Mouse (Mus musculus): ENCODE measurements at regions not wholly inside any gene's neighbourhood (a gene's known extent, or its start where the extent isn't known, plus 50 kb on each side); places are given as distances from the start of the nearest gene placed in this dataset.

DNA sequence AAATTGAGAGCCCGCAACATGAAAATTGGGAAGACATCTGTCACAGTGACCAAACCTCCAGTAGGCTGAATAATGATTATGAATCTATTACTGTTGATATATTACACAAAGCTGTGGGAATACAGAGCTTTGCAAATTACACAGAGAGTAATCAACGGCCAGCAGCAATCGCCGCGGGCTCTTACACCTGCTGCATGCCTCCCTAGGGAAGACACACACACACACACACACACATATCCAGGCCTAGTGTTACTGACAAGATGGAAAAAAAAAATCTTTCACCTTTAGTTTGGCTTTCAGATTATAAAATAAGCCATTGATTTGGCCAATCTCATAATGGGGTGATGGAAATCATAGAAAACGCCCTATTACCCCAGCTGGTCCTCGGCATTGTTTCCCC lies 327.4 kb downstream of the Btg1 start:
- Histone ChIP-seq H3K36me3 (ENCODE audit: control insufficient read depth, insufficient read depth) (no peaks in the 10 kb centered on the region), H3K27ac (ENCODE audit: low read length) (no peak overlapping the region), H3K4me3 (replicated peaks; ENCODE audit: low read length) (no peak overlapping the region), H3K4me1 (replicated peaks; ENCODE audit: control insufficient read depth, insufficient read depth, low read length) (no peaks in the 10 kb centered on the region), H3K4me2 (ENCODE audit: low read length) (no peak overlapping the region), H3K9me3 (ENCODE audit: control insufficient read depth, low read length) (no peaks in the 10 kb centered on the region), H3K27me3 (replicated peaks; ENCODE audit: control insufficient read depth, insufficient read depth, low read length) (no peaks in the 10 kb centered on the region), H3K9ac (replicated peaks; ENCODE audit: low read depth, low read length) (no peak overlapping the region)
- no peak for ATAC-seq
- 87% methylated on average over 7 of the region's 7 CpGs for WGBS

GRCm38 (mm10) chr10:96947971-96948370 lies 331.2 kb downstream of the Btg1 start:
- no peak overlapping the region for H3K4me3 ChIP-seq (replicated peaks; ENCODE audit: low read length)
- no peaks in the 10 kb centered on the region for H3K4me1 ChIP-seq (replicated peaks; ENCODE audit: control insufficient read depth, insufficient read depth, low read length)
- no peak for ATAC-seq
- no peak overlapping the region for H3K4me2 ChIP-seq (ENCODE audit: low read length)
- H3K27me3 ChIP-seq (replicated peaks; ENCODE audit: control insufficient read depth, insufficient read depth, low read length): no peaks in the 10 kb centered on the region
- H3K9me3 ChIP-seq (ENCODE audit: control insufficient read depth, low read length): no peaks in the 10 kb centered on the region
- H3K9ac ChIP-seq (replicated peaks; ENCODE audit: low read depth, low read length): no peak overlapping the region
- WGBS: 80% methylated on average over 3 of the region's 3 CpGs
- H3K36me3 ChIP-seq (ENCODE audit: control insufficient read depth, insufficient read depth): no peaks in the 10 kb centered on the region
- no peak overlapping the region for H3K27ac ChIP-seq (ENCODE audit: low read length)

- Histone ChIP-seq H3K9ac (replicated peaks; ENCODE audit: low read depth, low read length) (no peak overlapping the region), H3K9me3 (ENCODE audit: control insufficient read depth, low read length) (no peaks in the 10 kb centered on the region), H3K27me3 (replicated peaks; ENCODE audit: control insufficient read depth, insufficient read depth, low read length) (no peaks in the 10 kb centered on the region), H3K4me1 (replicated peaks; ENCODE audit: control insufficient read depth, insufficient read depth, low read length) (no peaks in the 10 kb centered on the region), H3K4me3 (replicated peaks; ENCODE audit: low read length) (no peak overlapping the region), H3K27ac (ENCODE audit: low read length) (no peak overlapping the region), H3K36me3 (ENCODE audit: control insufficient read depth, insufficient read depth) (no peaks in the 10 kb centered on the region), H3K4me2 (ENCODE audit: low read length) (no peak overlapping the region)
- whole genome bisulfite sequencing: 49% methylated on average over 2 of the region's 2 CpGs
- no peak for ATAC-seq
Observed at GRCm38 (mm10) chr10:96948871-96949270, 332.1 kb downstream of the Btg1 start.

- H3K4me3 ChIP-seq (replicated peaks; ENCODE audit: low read length): peak overlapping the region; percentile 23
- H3K4me1 ChIP-seq (replicated peaks; ENCODE audit: control insufficient read depth, insufficient read depth, low read length): peaks cover 16% of the 10 kb centered on the region
- ATAC-seq: peak; percentile 89
- H3K9ac ChIP-seq (replicated peaks; ENCODE audit: low read depth, low read length): peak overlapping the region; percentile 44; the same call in 1 of the 2 replicates
- no peaks in the 10 kb centered on the region for H3K36me3 ChIP-seq (ENCODE audit: control insufficient read depth, insufficient read depth)
- no peaks in the 10 kb centered on the region for H3K9me3 ChIP-seq (ENCODE audit: control insufficient read depth, low read length)
- peak overlapping the region; percentile 82 for H3K27ac ChIP-seq (ENCODE audit: low read length)
- H3K27me3 ChIP-seq (replicated peaks; ENCODE audit: control insufficient read depth, insufficient read depth, low read length): no peaks in the 10 kb centered on the region
- 5% methylated on average over 12 of the region's 12 CpGs for WGBS
- peak overlapping the region; percentile 50 for H3K4me2 ChIP-seq (ENCODE audit: low read length)
Observed at GRCm38 (mm10) chr10:96955036-96955775, 338.4 kb downstream of the Btg1 start.

DNA sequence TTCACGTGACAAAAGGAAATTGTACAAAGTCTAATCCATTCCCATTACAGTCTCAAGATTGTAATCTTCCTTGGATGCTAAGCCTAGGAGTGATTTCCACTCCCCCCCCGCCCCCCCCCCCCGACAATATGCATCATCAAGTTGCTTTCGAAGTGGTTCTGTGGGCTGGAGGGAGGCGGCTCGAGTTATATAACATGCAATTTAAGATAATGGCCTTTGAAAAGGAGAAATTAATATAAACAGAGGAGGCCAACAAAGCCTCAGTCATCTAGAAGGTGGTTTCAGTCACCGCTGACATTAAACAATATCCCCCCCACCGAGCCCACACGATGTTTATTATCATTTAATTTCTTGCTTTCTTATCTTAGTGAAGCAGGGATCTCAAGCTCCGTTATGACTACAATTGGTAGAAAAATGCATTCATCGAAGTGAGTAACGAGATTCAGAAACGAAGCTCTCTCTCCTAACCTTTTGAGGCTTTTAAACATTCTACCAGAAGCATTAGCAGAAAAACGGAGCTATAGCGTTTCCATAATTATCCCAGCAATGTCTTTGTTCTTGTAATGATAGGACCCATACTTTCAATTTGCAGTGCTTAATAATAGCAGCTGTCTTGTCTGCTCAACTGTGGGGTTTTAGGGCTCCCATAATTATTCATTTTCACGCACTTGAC lies 339.1 kb downstream of the Btg1 start:
- ATAC-seq: peak; percentile 71
- no peaks in the 10 kb centered on the region for H3K9me3 ChIP-seq (ENCODE audit: control insufficient read depth, low read length)
- H3K9ac ChIP-seq (replicated peaks; ENCODE audit: low read depth, low read length): peak overlapping the region; percentile 44; the same call in 1 of the 2 replicates
- peaks cover 16% of the 10 kb centered on the region for H3K4me1 ChIP-seq (replicated peaks; ENCODE audit: control insufficient read depth, insufficient read depth, low read length)
- WGBS: 1% methylated on average over 16 of the region's 16 CpGs
- peak overlapping the region; percentile 50 for H3K4me2 ChIP-seq (ENCODE audit: low read length)
- no peaks in the 10 kb centered on the region for H3K27me3 ChIP-seq (replicated peaks; ENCODE audit: control insufficient read depth, insufficient read depth, low read length)
- H3K36me3 ChIP-seq (ENCODE audit: control insufficient read depth, insufficient read depth): no peaks in the 10 kb centered on the region
- H3K4me3 ChIP-seq (replicated peaks; ENCODE audit: low read length): peak overlapping the region; percentile 23
- H3K27ac ChIP-seq (ENCODE audit: low read length): peak overlapping the region; percentile 82

DNA sequence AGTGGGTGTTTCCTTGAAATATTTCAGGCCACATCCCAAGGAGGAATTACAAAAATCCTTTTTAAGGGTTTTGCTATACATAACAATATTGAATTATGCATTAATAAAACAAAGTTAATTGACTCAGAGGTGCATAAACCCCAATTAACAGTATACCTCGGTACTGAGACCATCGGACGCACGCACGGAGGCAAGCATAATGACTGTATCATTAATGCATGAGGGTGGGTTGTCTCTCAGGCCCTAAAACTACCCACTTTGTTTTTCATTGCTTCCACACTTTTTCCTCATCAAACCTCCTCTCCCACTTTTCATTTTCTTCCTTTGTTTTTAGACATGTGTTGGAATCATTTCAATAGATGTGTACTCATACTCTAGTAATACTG lies 339.6 kb downstream of the Btg1 start:
- Histone ChIP-seq H3K4me3 (replicated peaks; ENCODE audit: low read length) (no peak overlapping the region), H3K36me3 (ENCODE audit: control insufficient read depth, insufficient read depth) (no peaks in the 10 kb centered on the region), H3K27ac (ENCODE audit: low read length) (peak overlapping the region; percentile 82), H3K4me1 (replicated peaks; ENCODE audit: control insufficient read depth, insufficient read depth, low read length) (peaks cover 16% of the 10 kb centered on the region), H3K4me2 (ENCODE audit: low read length) (peak overlapping the region; percentile 50), H3K27me3 (replicated peaks; ENCODE audit: control insufficient read depth, insufficient read depth, low read length) (no peaks in the 10 kb centered on the region), H3K9me3 (ENCODE audit: control insufficient read depth, low read length) (no peaks in the 10 kb centered on the region), H3K9ac (replicated peaks; ENCODE audit: low read depth, low read length) (no peak overlapping the region)
- 7% methylated on average over 5 of the region's 5 CpGs for WGBS
- ATAC-seq: peak; percentile 45

DNA sequence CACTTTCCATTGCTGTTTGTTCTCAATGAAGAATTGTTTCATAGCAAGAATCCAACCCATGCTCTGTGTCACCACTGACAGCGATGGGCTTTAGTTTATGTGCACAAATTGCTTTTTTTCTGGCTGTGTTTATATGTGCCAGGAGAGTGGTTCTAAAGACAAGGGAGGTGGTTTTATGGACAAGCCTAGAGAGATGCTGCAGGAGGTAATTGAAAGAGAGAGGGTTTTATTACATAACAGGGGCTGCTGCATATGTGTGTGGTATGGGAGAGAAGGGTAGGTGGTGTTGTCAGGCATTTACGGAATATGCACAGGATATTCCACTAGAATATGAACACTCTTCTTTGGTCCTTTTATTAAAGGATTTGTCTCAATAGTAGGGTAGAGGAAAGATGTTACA lies 340.2 kb downstream of the Btg1 start:
- no peaks in the 10 kb centered on the region for H3K9me3 ChIP-seq (ENCODE audit: control insufficient read depth, low read length)
- ATAC-seq: no peak
- no peak overlapping the region for H3K9ac ChIP-seq (replicated peaks; ENCODE audit: low read depth, low read length)
- WGBS: 62% methylated on average over 2 of the region's 2 CpGs
- no peak overlapping the region for H3K4me2 ChIP-seq (ENCODE audit: low read length)
- no peaks in the 10 kb centered on the region for H3K27me3 ChIP-seq (replicated peaks; ENCODE audit: control insufficient read depth, insufficient read depth, low read length)
- H3K27ac ChIP-seq (ENCODE audit: low read length): peak overlapping the region; percentile 61
- H3K4me1 ChIP-seq (replicated peaks; ENCODE audit: control insufficient read depth, insufficient read depth, low read length): peaks cover 16% of the 10 kb centered on the region
- no peak overlapping the region for H3K4me3 ChIP-seq (replicated peaks; ENCODE audit: low read length)
- no peaks in the 10 kb centered on the region for H3K36me3 ChIP-seq (ENCODE audit: control insufficient read depth, insufficient read depth)

DNA sequence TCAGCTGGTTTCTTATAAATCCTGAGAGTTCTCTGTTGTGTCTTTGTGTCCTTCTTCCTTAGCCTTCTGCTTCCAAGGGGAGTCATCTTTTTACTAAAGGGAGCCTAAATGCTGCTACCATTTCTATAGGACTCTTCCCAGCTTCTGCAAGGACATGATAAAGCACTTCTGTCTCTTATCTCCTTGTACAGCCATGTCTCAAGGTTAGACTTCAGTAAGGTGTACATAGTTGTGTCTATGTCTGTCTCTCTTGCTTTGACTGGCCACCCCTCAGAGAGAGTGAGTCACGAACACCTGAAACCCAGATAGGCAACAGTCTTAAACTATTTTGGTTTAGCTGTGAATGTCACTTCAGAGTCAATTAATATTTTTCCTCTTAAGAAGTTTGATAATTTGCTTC lies 353.0 kb downstream of the Btg1 start:
- ATAC-seq: no peak
- Histone ChIP-seq H3K4me1 (replicated peaks; ENCODE audit: control insufficient read depth, insufficient read depth, low read length) (no peaks in the 10 kb centered on the region), H3K4me3 (replicated peaks; ENCODE audit: low read length) (no peak overlapping the region), H3K4me2 (ENCODE audit: low read length) (no peak overlapping the region), H3K9me3 (ENCODE audit: control insufficient read depth, low read length) (no peaks in the 10 kb centered on the region), H3K27me3 (replicated peaks; ENCODE audit: control insufficient read depth, insufficient read depth, low read length) (no peaks in the 10 kb centered on the region), H3K27ac (ENCODE audit: low read length) (no peak overlapping the region), H3K36me3 (ENCODE audit: control insufficient read depth, insufficient read depth) (no peaks in the 10 kb centered on the region), H3K9ac (replicated peaks; ENCODE audit: low read depth, low read length) (no peak overlapping the region)
- 97% methylated on average over 1 of the region's 1 CpGs for WGBS

GRCm38 (mm10) chr10:96970737-96971136 lies 353.9 kb downstream of the Btg1 start:
- no peak overlapping the region for H3K27ac ChIP-seq (ENCODE audit: low read length)
- no peak overlapping the region for H3K4me2 ChIP-seq (ENCODE audit: low read length)
- no peaks in the 10 kb centered on the region for H3K9me3 ChIP-seq (ENCODE audit: control insufficient read depth, low read length)
- 77% methylated on average over 4 of the region's 4 CpGs for WGBS
- no peak overlapping the region for H3K9ac ChIP-seq (replicated peaks; ENCODE audit: low read depth, low read length)
- ATAC-seq: no peak
- no peak overlapping the region for H3K4me3 ChIP-seq (replicated peaks; ENCODE audit: low read length)
- H3K27me3 ChIP-seq (replicated peaks; ENCODE audit: control insufficient read depth, insufficient read depth, low read length): no peaks in the 10 kb centered on the region
- no peaks in the 10 kb centered on the region for H3K36me3 ChIP-seq (ENCODE audit: control insufficient read depth, insufficient read depth)
- H3K4me1 ChIP-seq (replicated peaks; ENCODE audit: control insufficient read depth, insufficient read depth, low read length): no peaks in the 10 kb centered on the region
